Comparison of ENCODE assay signal across 29 mouse cellular contexts in genomic region chr16:58628968-58629367, GRCm38 (mm10). TPM values are rescaled to one million over a fixed set of nuclear protein-coding genes. Genes with fewer than 3 reads are reported as not detected.
"Had no signal": no experiment of that assay in that cellular context is flagged by ENCODE, and none has a peak within 500 bp of the region (broad histone marks: within the 10 kb centered on the region; RNA-seq: fewer than 3 reads in every experiment).

No protein-coding gene starts in this region.

- H3K27me3 ChIP-seq: heart, embryonic 12.5 days; hindbrain, embryonic 13.5 days; hindbrain, embryonic 15.5 days; limb, embryonic 12.5 days had no signal

- H3K9ac ChIP-seq: forebrain, postnatal 0 days; heart, embryonic 12.5 days; hindbrain, embryonic 13.5 days; hindbrain, embryonic 15.5 days; limb, embryonic 12.5 days had no signal

- DNase-seq: forebrain, postnatal 0 days; gastrocnemius, postnatal 14 days; gastrocnemius, postnatal 36 days; heart, adult 18-20 months; heart, postnatal 14 days; heart, postnatal 36 days; kidney, adult 11 months; kidney, adult 2 months; kidney, postnatal 10 days; kidney, postnatal 25 days; kidney, postnatal 4 days had no signal

- H3K27ac ChIP-seq: hindbrain, embryonic 13.5 days; hindbrain, embryonic 15.5 days; hindbrain, postnatal 0 days; layer of hippocampus, adult 2 months; left cerebral cortex, adult 2 months; limb, embryonic 10.5 days; limb, embryonic 12.5 days had no signal

- H3K4me2 ChIP-seq: heart, embryonic 12.5 days; hindbrain, embryonic 13.5 days; hindbrain, embryonic 15.5 days; limb, embryonic 12.5 days had no signal

- H3K4me3 ChIP-seq: heart, embryonic 12.5 days; hindbrain, embryonic 13.5 days; hindbrain, embryonic 15.5 days; layer of hippocampus, adult 2 months; left cerebral cortex, adult 2 months; limb, embryonic 10.5 days; limb, embryonic 12.5 days had no signal

- H3K9me3 ChIP-seq: heart, embryonic 12.5 days; hindbrain, embryonic 13.5 days; hindbrain, embryonic 15.5 days; limb, embryonic 10.5 days; limb, embryonic 12.5 days had no signal

- H3K4me1 ChIP-seq: heart, embryonic 12.5 days; hindbrain, embryonic 13.5 days; hindbrain, embryonic 15.5 days; limb, embryonic 10.5 days; limb, embryonic 12.5 days had no signal

- H3K36me3 ChIP-seq: heart, embryonic 12.5 days; hindbrain, embryonic 13.5 days; hindbrain, embryonic 15.5 days; limb, embryonic 10.5 days; limb, embryonic 12.5 days had no signal

- ATAC-seq: forebrain, postnatal 0 days; hindbrain, postnatal 0 days; intestine, embryonic 16.5 days had no signal

RNA-seq across cellular contexts. Expression of gene E330017A01Rik, which starts 9.6 kb away (rescaled TPM):
- polyA plus RNA-seq: forebrain, postnatal 0 days; gonadal fat pad, adult 2 months; heart, embryonic 12.5 days; heart, embryonic 14.5 days; heart, embryonic 16.5 days; hindbrain, embryonic 11.5 days; hindbrain, embryonic 13.5 days; hindbrain, postnatal 0 days; intestine, embryonic 14.5 days; intestine, embryonic 16.5 days; kidney, adult 2 months; kidney, embryonic 16.5 days; limb, embryonic 10.5 days; limb, embryonic 12.5 days; limb, embryonic 14.5 days; liver, adult 2 months had no signal

RNA-seq across cellular contexts. Expression of gene Gm813, which starts 12.2 kb away (rescaled TPM):
- polyA plus RNA-seq: forebrain, postnatal 0 days; gonadal fat pad, adult 2 months; heart, embryonic 12.5 days; heart, embryonic 14.5 days; heart, embryonic 16.5 days; hindbrain, embryonic 11.5 days; hindbrain, embryonic 13.5 days; hindbrain, embryonic 15.5 days; hindbrain, postnatal 0 days; intestine, embryonic 14.5 days; intestine, embryonic 16.5 days; kidney, adult 2 months; kidney, embryonic 14.5 days; kidney, embryonic 16.5 days; limb, embryonic 10.5 days; limb, embryonic 12.5 days; limb, embryonic 14.5 days; liver, adult 2 months had no signal
